Mouse (Mus musculus) gastrocnemius, adult 8-10 months (tissue): ENCODE results near the gene Psg16. TPM values are rescaled to one million over a fixed set of nuclear protein-coding genes. Genes with fewer than 3 reads are reported as not detected.
"Not testable (repeated sequence)": the region's sequence is repeated elsewhere in the genome, so short reads cannot be mapped to it uniquely, and the experiment has no call there.

Experiments
- DNase-seq, 2 experiments: peaks; one replicate each; pipeline ENCODE4 v3.0.0; 2022; ENCODE audit warnings: low spot score in 2 of 2
- total RNA-seq, 4 experiments: library from RNA; stranded (reverse); gene quantifications; 2 replicates each; pipeline ENCODE4 v1.2.4; 2022

Gene Psg16
- total RNA-seq, 4 experiments from 2014 or later = 0.09 to 0.15 TPM; not detected in 2

- no peak for DNase-seq
Measured at GRCm38 (mm10) chr7:17090058-17090585, 16.3 kb downstream of the Psg16 start.

DNA sequence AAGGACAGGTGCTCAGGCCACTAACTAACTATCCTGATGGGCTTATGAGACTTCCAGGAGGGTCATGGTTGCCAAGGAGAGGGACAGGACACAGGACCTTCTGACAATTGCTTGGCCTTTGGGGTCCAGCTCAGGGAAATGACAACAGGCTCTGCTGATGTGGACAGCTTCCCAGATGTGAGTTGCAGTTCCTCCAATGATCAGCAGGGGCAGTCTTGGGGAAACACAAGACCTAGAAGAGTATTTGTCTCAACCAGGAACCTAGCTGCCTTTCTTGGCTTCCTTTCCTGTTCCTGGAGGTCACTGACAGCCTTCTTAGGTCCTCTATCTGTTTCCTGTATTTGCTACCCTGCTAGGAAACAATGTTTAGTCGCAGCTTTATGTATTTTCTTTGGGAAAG, 17.4 kb downstream of the Psg16 start:
- no peak for DNase-seq

DNA sequence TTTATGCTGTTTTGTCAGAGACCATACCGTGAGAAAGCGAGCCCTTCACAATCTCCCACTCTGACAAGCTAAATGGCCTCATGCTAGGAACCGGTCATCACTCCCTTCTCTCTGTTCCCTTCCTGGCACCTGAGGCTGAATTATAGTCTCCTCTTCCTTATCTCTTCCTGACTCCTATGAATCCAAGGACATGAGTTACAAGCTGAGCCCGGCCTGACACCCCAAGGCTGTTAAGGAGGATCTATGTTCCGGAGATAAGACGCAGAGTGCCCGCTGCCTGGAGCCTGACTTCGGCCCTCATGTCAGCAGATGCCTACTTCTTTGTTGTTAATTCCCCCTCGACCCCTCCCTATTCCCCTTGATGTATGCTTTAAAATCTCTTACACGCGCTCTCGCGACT, 27.8 kb downstream of the Psg16 start:
- not testable (repeated sequence) for DNase-seq

DNA sequence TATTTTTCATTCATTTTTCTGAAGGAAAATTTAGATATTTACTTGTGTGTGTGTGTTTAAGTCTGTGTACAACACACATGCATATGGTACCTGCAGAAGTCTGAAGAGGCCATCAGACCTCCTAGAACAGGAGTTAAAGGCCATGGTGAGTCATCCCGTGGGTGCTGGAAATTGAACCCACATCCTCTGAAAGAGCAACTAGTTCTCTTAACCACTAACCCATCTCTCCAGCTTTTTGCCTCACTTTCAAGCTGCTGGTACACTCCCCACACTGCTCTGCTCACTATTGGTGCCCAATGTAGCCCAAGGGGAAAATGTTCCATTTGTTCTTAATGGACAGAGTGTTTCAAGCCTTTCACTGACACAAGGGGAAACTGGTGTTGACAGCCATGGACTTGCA, 61.5 kb downstream of the Psg16 start:
- no peak for DNase-seq

GRCm38 (mm10) chr7:17149931-17150330, 76.1 kb downstream of the Psg16 start, which contains the start of gene Ceacam3:
Gene Ceacam3, plus strand, starts transcription at chr7:17150282.
- no peak for DNase-seq

DNA sequence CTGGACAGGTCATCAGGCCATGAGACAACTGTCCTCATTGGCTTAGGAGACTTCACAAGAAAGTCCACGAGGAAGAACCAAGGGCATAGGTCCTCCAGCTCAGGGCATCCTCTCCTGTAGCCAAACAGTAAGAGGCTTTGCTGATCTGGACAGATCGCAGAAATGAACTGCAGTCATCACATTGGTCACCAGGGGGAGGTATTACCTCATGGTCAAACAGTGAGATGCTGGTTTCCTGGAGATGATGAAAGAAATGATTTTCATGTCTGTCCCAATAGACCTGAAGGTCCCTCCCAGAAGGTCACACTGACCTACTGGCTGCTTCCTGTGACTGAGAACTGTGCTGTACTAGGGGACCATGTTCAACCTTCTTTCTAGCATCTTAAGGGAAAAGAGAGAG, 81.8 kb downstream of the Psg16 start:
- DNase-seq = no peak

- DNase-seq = no peak
Measured at GRCm38 (mm10) chr7:17156885-17157677, 83.2 kb downstream of the Psg16 start.

DNA sequence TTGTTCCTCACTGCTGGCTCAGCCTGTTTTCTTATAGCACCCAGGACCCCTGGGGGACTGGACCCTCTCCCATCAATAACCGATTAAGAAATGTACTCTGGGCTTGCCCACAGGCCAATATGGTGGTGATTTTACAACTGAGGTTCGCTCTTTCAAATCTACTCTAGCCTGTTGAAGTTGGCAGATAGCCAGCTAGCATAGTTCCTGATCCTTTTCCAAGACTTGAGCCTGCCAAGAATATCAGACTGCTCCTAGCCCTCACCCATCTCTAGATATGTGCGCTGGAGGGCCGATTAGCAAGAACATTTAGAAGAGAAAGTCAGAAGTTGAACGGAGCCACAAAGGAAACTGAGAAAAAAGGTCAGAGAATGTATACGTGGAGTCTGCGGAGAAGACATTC, 85.2 kb downstream of the Psg16 start:
- DNase-seq = no peak

- no peak for DNase-seq
Measured at GRCm38 (mm10) chr7:17171827-17172226, 98.0 kb downstream of the Psg16 start.

Other genes with a start within 250 kb of the Psg16 start
- 1 to 10 TPM; 2.5 to 4.1 (median 3.4) TPM for gene Prkd2, start 231.1 kb upstream of the Psg16 start, total RNA-seq
- 1 to 10 TPM in 2 of 4 experiments, under 1 TPM in 2; 0.87 to 1.4 (median 1.1) TPM for gene Dact3, start 198.7 kb upstream of the Psg16 start, total RNA-seq
- under 1 TPM in 1 of 4 experiments, not detected in 3; 0.36 TPM for gene Gng8, start 182.3 kb upstream of the Psg16 start, total RNA-seq
- gene Ptgir, start 167.6 kb upstream of the Psg16 start, total RNA-seq = under 1 TPM; 0.62 to 0.97 (median 0.93) TPM
- 100 to 1,000 TPM; 386 to 534 (median 424) TPM for gene Calm3, start 149.9 kb upstream of the Psg16 start, total RNA-seq
- under 1 TPM; 0.24 to 0.76 (median 0.41) TPM for gene Pnmal2, start 129.4 kb upstream of the Psg16 start, total RNA-seq
- gene Pnmal1, start 114.4 kb upstream of the Psg16 start, total RNA-seq = under 1 TPM in 1 of 4 experiments, not detected in 3; 0.07 TPM
- gene Gm42372, start 91.0 kb upstream of the Psg16 start, total RNA-seq = not detected
- gene Ccdc8, start 81.3 kb upstream of the Psg16 start, total RNA-seq = under 1 TPM; 0.60 to 0.94 (median 0.76) TPM
- gene Ppp5c, start 46.1 kb upstream of the Psg16 start, total RNA-seq = 10 to 100 TPM; 53.5 to 62.3 (median 60.6) TPM
- 1 to 10 TPM in 2 of 4 experiments, under 1 TPM in 2; 0.75 to 1.7 (median 1.00) TPM for gene Hif3a, start 11.6 kb upstream of the Psg16 start, total RNA-seq
- gene Ceacam3, start 76.2 kb downstream of the Psg16 start, total RNA-seq = not detected
- gene Psg29, start 129.4 kb downstream of the Psg16 start, total RNA-seq = not detected